Mouse (Mus musculus) liver, embryonic 14 days (tissue): ENCODE results near the gene Tprkb. TPM values are rescaled to one million over a fixed set of nuclear protein-coding genes. Genes with fewer than 3 reads are reported as not detected.

Source experiments
- polyA plus RNA-seq: library from polyadenylated mRNA; depleted of rRNA; stranded (reverse); fragments of >200 nt; gene quantifications from 2 replicates; pipeline ENCODE4 v1.2.3, GENCODE M21; 2012; rRNA removed

The Tprkb gene
- polyA plus RNA-seq, result 12.7 and 14.1 TPM in 2 replicates

DNA sequence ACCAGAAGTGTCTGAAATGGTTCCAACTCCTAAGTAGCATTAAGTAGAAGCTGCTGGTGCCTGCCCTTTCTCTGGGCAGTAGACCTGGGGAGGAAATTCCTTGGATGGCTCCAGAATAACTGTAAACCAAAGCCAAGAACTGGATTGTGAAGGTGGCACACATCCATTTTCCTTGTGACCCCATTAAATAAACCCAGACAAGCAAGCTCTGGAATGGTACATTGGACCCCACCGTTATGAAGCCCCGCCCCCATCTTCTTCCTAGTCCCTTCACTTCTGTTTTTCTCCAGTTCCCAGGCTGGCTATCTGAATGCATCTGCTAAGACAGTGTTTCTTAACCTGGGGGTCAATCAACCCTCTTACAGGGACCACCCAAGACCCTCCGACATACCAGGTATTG lies at the start of gene Tprkb:
TSS of gene Tprkb (plus strand) at position 279 of the 400 bp plus-strand sequence.

DNA sequence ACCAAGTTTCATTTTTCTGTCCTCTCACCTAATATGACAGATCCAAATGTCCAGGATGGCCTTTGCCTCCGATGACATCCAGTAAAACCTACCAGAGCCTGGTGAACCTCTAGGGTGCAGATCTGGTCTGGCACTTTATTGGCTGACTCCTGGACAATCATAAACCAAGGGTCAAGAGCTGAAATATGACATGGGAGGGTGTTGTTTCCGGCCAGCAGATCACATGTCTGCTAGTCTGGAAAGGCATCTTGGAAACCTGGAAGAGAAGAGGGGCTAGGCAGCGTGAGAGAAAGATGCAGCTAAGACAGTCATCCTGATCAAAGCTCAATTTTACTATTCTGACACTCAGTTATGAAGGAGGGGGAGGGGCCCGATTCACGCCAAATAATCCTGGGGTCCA lies 42.7 kb upstream of the Tprkb start, which contains the start of gene Nat8f2:
TSS of gene Nat8f2 (minus strand) at position 153 of the 400 bp plus-strand sequence.

DNA sequence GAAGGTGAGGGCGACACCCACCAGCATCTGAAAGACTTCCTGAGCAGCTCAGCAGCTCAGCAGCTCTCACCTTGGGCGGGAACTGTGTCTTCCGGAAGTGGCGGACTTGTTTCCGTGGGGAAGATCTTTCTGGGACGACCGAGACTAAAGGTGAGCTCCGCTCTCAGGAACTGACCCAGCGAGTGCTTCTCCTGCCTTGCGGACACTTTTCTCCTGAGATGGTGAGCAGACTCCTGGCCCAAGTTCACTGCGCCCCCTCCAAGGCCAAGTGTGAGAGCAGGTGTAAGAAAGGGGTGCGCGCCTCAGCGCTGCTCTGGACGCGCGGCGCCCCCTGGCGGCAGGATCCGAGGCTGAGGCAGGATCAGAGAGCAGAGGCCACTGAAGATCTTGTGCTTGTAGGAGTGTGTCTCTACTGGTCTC lies 7.0 kb upstream of the Tprkb start, which contains the start of gene Nat8f4:
TSS of gene Nat8f4 (minus strand) at position 243 of the 420 bp plus-strand sequence.

DNA sequence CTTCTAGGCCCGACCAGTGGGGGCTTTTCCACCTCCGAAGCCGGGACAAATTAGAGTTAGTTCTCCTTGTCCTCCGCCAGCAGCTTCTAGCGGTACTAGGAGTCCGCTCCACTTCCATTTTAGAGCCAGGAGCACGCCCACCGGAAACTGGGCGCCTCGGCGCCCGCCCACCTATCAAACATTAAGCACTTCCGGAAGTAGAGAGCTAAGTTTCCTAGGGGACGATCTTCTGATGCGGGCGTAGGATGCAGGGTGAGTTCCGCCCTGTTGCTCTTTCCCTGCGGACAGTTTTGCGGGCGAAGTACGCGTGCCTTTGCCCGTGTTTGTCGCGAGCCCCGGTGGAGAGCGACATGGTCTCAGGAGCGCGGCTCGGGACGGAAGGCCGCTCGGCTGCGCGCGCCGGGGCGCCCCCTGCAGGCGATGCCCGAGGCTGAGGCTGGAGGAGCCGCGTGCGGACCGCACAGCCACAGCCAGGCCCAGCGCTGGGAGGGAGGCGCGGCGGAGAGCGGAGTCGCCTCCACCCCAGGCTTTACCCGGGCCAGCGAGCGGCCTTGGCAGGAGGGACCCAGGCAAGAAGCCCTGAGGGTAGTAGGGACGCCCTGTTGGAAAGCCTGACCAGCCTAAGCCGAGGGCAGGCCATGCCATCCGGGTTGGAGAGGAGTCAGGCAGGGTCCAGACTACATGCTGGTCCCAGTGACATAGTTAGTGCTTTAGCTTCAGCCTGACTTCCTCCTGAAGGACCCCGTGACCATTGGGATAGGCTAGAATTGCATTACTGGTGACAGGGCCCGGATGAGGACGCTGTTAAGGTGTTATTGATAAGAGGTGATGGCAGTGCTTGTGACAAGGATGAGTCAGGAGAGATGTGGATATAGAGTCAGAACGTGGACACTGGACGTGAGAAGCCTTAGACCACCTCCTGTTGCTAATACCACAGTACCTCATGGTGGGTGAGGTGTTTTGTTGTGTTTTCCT lies 4.2 kb downstream of the Tprkb start, which contains the start of gene Nat8f1:
TSS of gene Nat8f1 (minus strand) at position 149 of the 975 bp plus-strand sequence.

DNA sequence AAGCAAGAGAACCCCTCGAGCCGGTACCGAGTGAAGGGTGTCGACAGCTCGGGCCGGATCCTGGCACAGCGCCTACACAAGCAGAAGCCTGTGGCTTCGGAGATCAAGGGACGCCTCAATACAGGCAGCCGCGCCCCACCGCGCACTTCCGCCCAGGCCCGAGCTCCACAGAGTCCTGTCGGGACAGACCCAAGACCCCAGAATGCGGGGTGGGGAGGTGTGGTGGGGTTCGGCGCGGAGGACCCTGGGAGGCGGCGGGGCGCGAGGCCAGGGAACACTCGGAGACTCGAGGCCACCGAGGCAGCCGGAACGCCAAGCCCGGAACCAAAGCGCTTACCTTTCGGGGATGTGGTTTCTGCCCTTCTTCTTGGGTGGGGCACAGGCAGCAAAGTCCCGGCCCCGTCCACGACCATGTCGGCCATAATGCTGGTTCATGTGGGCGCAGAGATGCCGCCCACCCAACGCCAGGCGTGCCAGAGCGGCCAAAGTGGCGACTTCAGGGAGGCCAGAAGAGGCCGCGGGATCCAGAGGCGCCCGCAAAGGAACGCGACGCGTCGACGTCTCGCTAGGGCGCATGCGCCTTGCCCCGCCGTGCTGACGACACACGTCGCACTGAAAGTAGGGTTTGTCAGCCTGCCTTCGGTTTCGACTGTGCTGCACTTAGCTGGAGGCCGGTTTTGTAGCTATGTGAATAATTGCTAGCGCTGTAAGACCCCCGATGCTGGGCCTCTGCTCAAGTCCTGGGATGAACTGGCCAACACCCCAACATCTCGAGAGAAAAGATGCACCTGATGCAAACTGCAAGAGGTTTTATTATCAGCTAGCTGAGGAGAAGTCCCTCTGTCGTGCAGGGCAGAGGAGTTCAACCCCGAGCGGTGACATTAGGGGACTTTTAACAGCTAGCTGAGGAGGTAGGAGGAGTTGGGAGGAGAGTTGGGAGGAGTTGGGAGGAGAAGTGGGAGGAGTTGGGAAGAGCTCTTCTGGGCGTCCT lies 49.7 kb downstream of the Tprkb start, which contains the start of gene Dusp11:
TSS of gene Dusp11 (minus strand) at position 567 of the 991 bp plus-strand sequence.

Other genes starting within 250 kb of the Tprkb start
- gene Nat8f7, start 198.7 kb upstream of the Tprkb start, polyA plus RNA-seq, result not detected in 2 replicates
- not detected in 2 replicates for gene Nat8f3, start 146.1 kb upstream of the Tprkb start, polyA plus RNA-seq
- not detected in 2 replicates for gene Nat8f6, start 90.9 kb upstream of the Tprkb start, polyA plus RNA-seq
- not detected in 2 replicates for gene Nat8f5, start 90.9 kb upstream of the Tprkb start, polyA plus RNA-seq
- gene Nat8, start 79.8 kb upstream of the Tprkb start, polyA plus RNA-seq, result 0.03 TPM in 1 of 2 replicates, not detected in the other
- 0.01 TPM in 1 of 2 replicates, not detected in the other for gene Nat8f2, start 42.7 kb upstream of the Tprkb start, polyA plus RNA-seq
- gene Nat8f4, start 7.0 kb upstream of the Tprkb start, polyA plus RNA-seq, result 0.55 and 0.73 TPM in 2 replicates
- 5.4 and 6.0 TPM in 2 replicates for gene Nat8f1, start 3.8 kb downstream of the Tprkb start, polyA plus RNA-seq
- 21.3 and 23.4 TPM in 2 replicates for gene Dusp11, start 49.8 kb downstream of the Tprkb start, polyA plus RNA-seq
- not detected in 2 replicates for gene Figla, start 104.3 kb downstream of the Tprkb start, polyA plus RNA-seq
- gene Add2, start 116.8 kb downstream of the Tprkb start, polyA plus RNA-seq, result 70.1 and 78.9 TPM in 2 replicates